In the genomic region with DNA sequence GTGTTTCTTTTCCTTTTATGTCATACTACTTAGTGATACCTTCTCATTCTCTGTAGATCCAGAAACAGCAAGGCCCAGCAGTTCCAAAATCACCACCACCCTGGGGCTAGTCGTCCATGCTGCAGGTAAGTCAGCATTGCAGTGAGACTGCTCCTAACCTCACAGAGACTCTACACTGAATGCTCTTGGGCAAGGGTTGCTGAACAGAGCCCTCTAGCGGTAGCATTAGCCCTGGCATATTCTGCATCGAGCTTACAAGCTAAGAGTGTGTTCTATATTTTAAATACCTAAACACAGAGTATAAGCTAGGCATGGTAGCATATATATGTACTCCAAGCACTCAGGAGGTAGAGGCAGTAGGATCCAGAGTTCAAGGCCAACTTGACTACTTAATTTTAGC, we compare ENCODE assay signal across 8 mouse cellular contexts. TPM values are rescaled to one million over a fixed set of nuclear protein-coding genes. Genes with fewer than 3 reads are reported as not detected.
DNase-seq lines count a peak whose midpoint lies in the region; ATAC-seq lines count a peak whose summit lies in the region.

No protein-coding gene starts in this region.

- no peak overlapping the region for H3K4me2 ChIP-seq in heart, embryonic 12.5 days

- DNase-seq in heart, adult 8-10 months (ENCODE audit: low spot score) = peak; percentile 37
- DNase-seq in ES-CJ7 (ENCODE audit: low read depth, low spot score) = peak; percentile 72
- DNase-seq in cerebellum, adult 18-20 months = peak; percentile 63 to 69
- peak; percentile 40 to 57 for DNase-seq in layer of hippocampus, postnatal 36 days
- DNase-seq in thymus, postnatal 0 days (ENCODE audit: low spot score) = peak; percentile 60

- peaks cover 48% of the 10 kb centered on the region for H3K36me3 ChIP-seq in heart, embryonic 12.5 days

- no peak overlapping the region for H3K4me3 ChIP-seq in heart, embryonic 12.5 days

- H3K27ac ChIP-seq in heart, embryonic 12.5 days (ENCODE audit: poor library complexity, severe bottlenecking) = no peak overlapping the region

- no peaks in the 10 kb centered on the region for H3K9me3 ChIP-seq in heart, embryonic 12.5 days (replicated peaks)

- H3K27me3 ChIP-seq in heart, embryonic 12.5 days (replicated peaks) = no peaks in the 10 kb centered on the region

- no peaks in the 10 kb centered on the region for H3K4me1 ChIP-seq in heart, embryonic 12.5 days (replicated peaks)

- 18% methylated on average over 3 of the region's 3 CpGs for WGBS in heart, embryonic 12.5 days

- no peak overlapping the region for H3K9ac ChIP-seq in heart, embryonic 12.5 days

- no peak for ATAC-seq in heart, embryonic 12.5 days (ENCODE audit: insufficient number of reproducible peaks, low FRiP score)
- peak; percentile 30; the same call in 1 of the 2 replicates for ATAC-seq in granulocyte monocyte progenitor cell, adult 5-6 weeks (replicated peaks; ENCODE audit: poor library complexity, severe bottlenecking)
- peak; percentile 54 for ATAC-seq in megakaryocyte, adult 5-6 weeks (ENCODE audit: poor library complexity, severe bottlenecking)

RNA-seq across cellular contexts. Expression of gene Plekhd1, which starts 19.2 kb away (rescaled TPM):
- total RNA-seq in heart, adult 8-10 months (2022) = under 1 TPM in 2 of 4 experiments, not detected in 2; 0.09 to 0.20 TPM
- 0.50 and 0.70 TPM in 2 replicates for polyA plus RNA-seq in heart, embryonic 12.5 days (2016; fragmentation: Nextera tagmentation; extraction: Ambion mirVana)
- total RNA-seq in granulocyte monocyte progenitor cell, adult 5-6 weeks (2014; fragmentation: Nextera tagmentation) = not detected in 2 replicates
- not detected in 2 replicates for total RNA-seq in granulocyte monocyte progenitor cell, adult 5-6 weeks (2017)
- 1 to 10 TPM; 6.9 to 7.8 TPM for total RNA-seq in layer of hippocampus, postnatal 36 days (2021)
- not detected in 2 replicates for total RNA-seq in megakaryocyte, adult 5-6 weeks (2015)
- total RNA-seq in megakaryocyte, adult 5-6 weeks (2017) = not detected in 2 replicates
- 0.08 and 0.16 TPM in 2 replicates for polyA plus RNA-seq in thymus, postnatal 0 days (2015; fragmentation: Nextera tagmentation; extraction: Ambion mirVana)

RNA-seq across cellular contexts. Expression of gene Erh, which starts 29.0 kb away (rescaled TPM):
- total RNA-seq in heart, adult 8-10 months (2022) = 10 to 100 TPM; 16.3 to 23.0 (median 21.1) TPM
- polyA plus RNA-seq in heart, embryonic 12.5 days (2016; fragmentation: Nextera tagmentation; extraction: Ambion mirVana) = 155 and 173 TPM in 2 replicates
- total RNA-seq in granulocyte monocyte progenitor cell, adult 5-6 weeks (2014; fragmentation: Nextera tagmentation) = 129 and 164 TPM in 2 replicates
- 75.6 and 95.5 TPM in 2 replicates for total RNA-seq in granulocyte monocyte progenitor cell, adult 5-6 weeks (2017)
- total RNA-seq in layer of hippocampus, postnatal 36 days (2021) = 10 to 100 TPM; 34.9 to 43.7 TPM
- total RNA-seq in megakaryocyte, adult 5-6 weeks (2015) = 33.8 and 57.1 TPM in 2 replicates
- total RNA-seq in megakaryocyte, adult 5-6 weeks (2017) = 25.1 and 30.3 TPM in 2 replicates
- polyA plus RNA-seq in thymus, postnatal 0 days (2015; fragmentation: Nextera tagmentation; extraction: Ambion mirVana) = 245 and 278 TPM in 2 replicates

RNA-seq across cellular contexts. Expression of gene Slc39a9, which starts 29.5 kb away (rescaled TPM):
- 10 to 100 TPM; 13.7 to 17.9 (median 14.7) TPM for total RNA-seq in heart, adult 8-10 months (2022)
- 22.3 and 24.1 TPM in 2 replicates for polyA plus RNA-seq in heart, embryonic 12.5 days (2016; fragmentation: Nextera tagmentation; extraction: Ambion mirVana)
- total RNA-seq in granulocyte monocyte progenitor cell, adult 5-6 weeks (2014; fragmentation: Nextera tagmentation) = 31.3 and 33.5 TPM in 2 replicates
- 11.5 and 13.5 TPM in 2 replicates for total RNA-seq in granulocyte monocyte progenitor cell, adult 5-6 weeks (2017)
- total RNA-seq in layer of hippocampus, postnatal 36 days (2021) = 10 to 100 TPM; 36.5 to 40.7 TPM
- total RNA-seq in megakaryocyte, adult 5-6 weeks (2015) = 24.3 and 24.5 TPM in 2 replicates
- total RNA-seq in megakaryocyte, adult 5-6 weeks (2017) = 12.3 and 14.5 TPM in 2 replicates
- 16.7 and 17.6 TPM in 2 replicates for polyA plus RNA-seq in thymus, postnatal 0 days (2015; fragmentation: Nextera tagmentation; extraction: Ambion mirVana)

Comparison
In these comparisons a context has a peak if more than half of its experiments do, and no peak if none do; other contexts are left out.
1. RNA of gene Plekhd1, which starts 19.2 kb away (total RNA-seq): 6.9 to 7.8 TPM in layer of hippocampus, postnatal 36 days; 0.09 to 0.20 TPM in heart, adult 8-10 months, not detected in granulocyte monocyte progenitor cell, adult 5-6 weeks and not detected in megakaryocyte, adult 5-6 weeks; every median in the first group is over 4 times any median in the second.
2. Peak in every context shown above with its lines, with median percentiles within 50 percentile points of each other: DNase-seq.